Mouse (Mus musculus): ENCODE results near the gene Jun. TPM values are rescaled to one million over a fixed set of nuclear protein-coding genes. Genes with fewer than 3 reads are reported as not detected.
A peak's percentile ranks its signal among the peaks of the same experiment; 100 is the strongest.

Gene Jun
- total RNA-seq (2014; fragmentation: Nextera tagmentation) (14.9 and 15.6 TPM in 2 replicates), total RNA-seq (2017) (167 and 256 TPM in 2 replicates)

GRCm38 (mm10) chr4:95052025-95052899 is at the start of gene Jun:
Jun (minus strand) TSS chr4:95052222.
- ATAC-seq (replicated peaks; ENCODE audit: low FRiP score, low TSS enrichment, poor library complexity, severe bottlenecking) = peak; percentile 66

GRCm38 (mm10) chr4:95101684-95102083 is 49.7 kb upstream of the Jun start:
- ATAC-seq (replicated peaks; ENCODE audit: low FRiP score, low TSS enrichment, poor library complexity, severe bottlenecking) = no peak

GRCm38 (mm10) chr4:95100694-95101093 is 48.7 kb upstream of the Jun start:
- no peak for ATAC-seq (replicated peaks; ENCODE audit: low FRiP score, low TSS enrichment, poor library complexity, severe bottlenecking)

GRCm38 (mm10) chr4:95099373-95099772 is 47.4 kb upstream of the Jun start:
- ATAC-seq (replicated peaks; ENCODE audit: low FRiP score, low TSS enrichment, poor library complexity, severe bottlenecking) = no peak

- no peak for ATAC-seq (replicated peaks; ENCODE audit: low FRiP score, low TSS enrichment, poor library complexity, severe bottlenecking)
Measured at GRCm38 (mm10) chr4:95098722-95099097, 46.7 kb upstream of the Jun start.

GRCm38 (mm10) chr4:95097942-95098721 is 46.1 kb upstream of the Jun start:
- ATAC-seq (replicated peaks; ENCODE audit: low FRiP score, low TSS enrichment, poor library complexity, severe bottlenecking) = no peak

- no peak for ATAC-seq (replicated peaks; ENCODE audit: low FRiP score, low TSS enrichment, poor library complexity, severe bottlenecking)
Measured at GRCm38 (mm10) chr4:95096731-95097130, 44.7 kb upstream of the Jun start.

- ATAC-seq (replicated peaks; ENCODE audit: low FRiP score, low TSS enrichment, poor library complexity, severe bottlenecking) = no peak
Measured at GRCm38 (mm10) chr4:95095911-95096310, 43.9 kb upstream of the Jun start.

GRCm38 (mm10) chr4:95095355-95095754 is 43.3 kb upstream of the Jun start:
- ATAC-seq (replicated peaks; ENCODE audit: low FRiP score, low TSS enrichment, poor library complexity, severe bottlenecking) = no peak

- ATAC-seq (replicated peaks; ENCODE audit: low FRiP score, low TSS enrichment, poor library complexity, severe bottlenecking) = no peak
Measured at GRCm38 (mm10) chr4:95094700-95095113, 42.7 kb upstream of the Jun start.

GRCm38 (mm10) chr4:95093615-95094014 is 41.6 kb upstream of the Jun start:
- no peak for ATAC-seq (replicated peaks; ENCODE audit: low FRiP score, low TSS enrichment, poor library complexity, severe bottlenecking)

GRCm38 (mm10) chr4:95092516-95092915 is 40.5 kb upstream of the Jun start:
- ATAC-seq (replicated peaks; ENCODE audit: low FRiP score, low TSS enrichment, poor library complexity, severe bottlenecking) = no peak

GRCm38 (mm10) chr4:95091536-95091935 is 39.5 kb upstream of the Jun start:
- ATAC-seq (replicated peaks; ENCODE audit: low FRiP score, low TSS enrichment, poor library complexity, severe bottlenecking) = no peak

GRCm38 (mm10) chr4:95089968-95090367 is 37.9 kb upstream of the Jun start:
- ATAC-seq (replicated peaks; ENCODE audit: low FRiP score, low TSS enrichment, poor library complexity, severe bottlenecking) = no peak

- no peak for ATAC-seq (replicated peaks; ENCODE audit: low FRiP score, low TSS enrichment, poor library complexity, severe bottlenecking)
Measured at GRCm38 (mm10) chr4:95089053-95089452, 37.0 kb upstream of the Jun start.

- ATAC-seq (replicated peaks; ENCODE audit: low FRiP score, low TSS enrichment, poor library complexity, severe bottlenecking) = no peak
Measured at GRCm38 (mm10) chr4:95083957-95084356, 31.9 kb upstream of the Jun start.

- ATAC-seq (replicated peaks; ENCODE audit: low FRiP score, low TSS enrichment, poor library complexity, severe bottlenecking) = no peak
Measured at GRCm38 (mm10) chr4:95083191-95083729, 31.2 kb upstream of the Jun start.

GRCm38 (mm10) chr4:95082481-95083088 is 30.6 kb upstream of the Jun start:
- ATAC-seq (replicated peaks; ENCODE audit: low FRiP score, low TSS enrichment, poor library complexity, severe bottlenecking) = no peak

GRCm38 (mm10) chr4:95081632-95082031 is 29.6 kb upstream of the Jun start:
- ATAC-seq (replicated peaks; ENCODE audit: low FRiP score, low TSS enrichment, poor library complexity, severe bottlenecking) = no peak

- no peak for ATAC-seq (replicated peaks; ENCODE audit: low FRiP score, low TSS enrichment, poor library complexity, severe bottlenecking)
Measured at GRCm38 (mm10) chr4:95078625-95079024, 26.6 kb upstream of the Jun start.
